ENCODE assay signal across 11 mouse cellular contexts in genomic region chr2:144052410-144053065, GRCm38 (mm10). TPM values are rescaled to one million over a fixed set of nuclear protein-coding genes. Genes with fewer than 3 reads are reported as not detected.
DNase-seq lines count a peak whose midpoint lies in the region; ATAC-seq and TF ChIP-seq lines count a peak whose summit lies in the region.
"Had no signal": no experiment of that assay in that cellular context is flagged by ENCODE, and none has a peak within 500 bp of the region (broad histone marks: within the 10 kb centered on the region; RNA-seq: fewer than 3 reads in every experiment).

No protein-coding gene starts in this region.

- no peak overlapping the region for H3K27ac ChIP-seq in limb, embryonic 14.5 days (replicated peaks; ENCODE audit: low read depth, low read length)
- H3K27ac ChIP-seq in limb, embryonic 10.5 days = no peak overlapping the region
- no peak overlapping the region for H3K27ac ChIP-seq in kidney, adult 2 months (ENCODE audit: insufficient read depth, low read depth, low read length)
- H3K27ac ChIP-seq: lung, embryonic 15.5 days had no signal

- 76% methylated on average over 8 of the region's 8 CpGs for WGBS in limb, embryonic 14.5 days
- 92% methylated on average over 8 of the region's 8 CpGs for WGBS in limb, embryonic 10.5 days
- 86% methylated on average over 8 of the region's 8 CpGs for WGBS in kidney, adult 2 months

- H3K4me2 ChIP-seq in limb, embryonic 14.5 days (replicated peaks; ENCODE audit: low read depth, low read length, severe bottlenecking) = no peak overlapping the region
- H3K4me2 ChIP-seq: lung, embryonic 15.5 days had no signal

- no peak overlapping the region for H3K4me3 ChIP-seq in limb, embryonic 14.5 days (replicated peaks; ENCODE audit: low read length)
- H3K4me3 ChIP-seq in limb, embryonic 10.5 days = no peak overlapping the region
- H3K4me3 ChIP-seq in kidney, adult 2 months (ENCODE audit: insufficient read depth, low read depth, low read length) = no peak overlapping the region
- H3K4me3 ChIP-seq: erythroblast, embryonic 14.5 days; lung, embryonic 15.5 days had no signal

- H3K36me3 ChIP-seq in limb, embryonic 14.5 days (ENCODE audit: control insufficient read depth, insufficient read depth, low read length) = no peaks in the 10 kb centered on the region
- no peaks in the 10 kb centered on the region for H3K36me3 ChIP-seq in limb, embryonic 10.5 days
- no peaks in the 10 kb centered on the region for H3K36me3 ChIP-seq in kidney, adult 2 months (ENCODE audit: control insufficient read depth, insufficient read depth, low read length)
- H3K36me3 ChIP-seq: lung, embryonic 15.5 days had no signal

- H3K9me3 ChIP-seq in limb, embryonic 14.5 days (ENCODE audit: control insufficient read depth, low read length) = no peaks in the 10 kb centered on the region
- no peaks in the 10 kb centered on the region for H3K9me3 ChIP-seq in limb, embryonic 10.5 days (replicated peaks)
- H3K9me3 ChIP-seq: lung, embryonic 15.5 days had no signal

- intact Hi-C loops in heart, postnatal 14 days (cut with DNase I) = no loop called here
- intact Hi-C loops in left cerebral cortex, postnatal 4 days (cut with DNase I) = no loop called here

- ATAC-seq in limb, embryonic 14.5 days (ENCODE audit: low FRiP score, low read depth) = no peak
- ATAC-seq: Patski had no signal

- no peak for TF ChIP-seq POLR2A in limb, embryonic 14.5 days (IDR thresholded peaks at IDR 0.05; ENCODE audit: borderline replicate concordance, extremely low read depth, insufficient read depth, insufficient read length)
- TF ChIP-seq POLR2A in kidney, adult 2 months (IDR thresholded peaks at IDR 0.05; ENCODE audit: low read depth, low read length) = no peak

- H3K9ac ChIP-seq in limb, embryonic 14.5 days (ENCODE audit: low read depth, low read length, severe bottlenecking) = no peak overlapping the region
- H3K9ac ChIP-seq: lung, embryonic 15.5 days had no signal

- no peaks in the 10 kb centered on the region for H3K27me3 ChIP-seq in limb, embryonic 14.5 days (ENCODE audit: control insufficient read depth, insufficient read depth, low read length)
- no peaks in the 10 kb centered on the region for H3K27me3 ChIP-seq in limb, embryonic 10.5 days (ENCODE audit: low read depth, poor library complexity, severe bottlenecking)
- no peaks in the 10 kb centered on the region for H3K27me3 ChIP-seq in kidney, adult 2 months (replicated peaks; ENCODE audit: control insufficient read depth, insufficient read depth, low read length)
- H3K27me3 ChIP-seq: lung, embryonic 15.5 days; Patski had no signal

- no peaks in the 10 kb centered on the region for H3K4me1 ChIP-seq in limb, embryonic 14.5 days (ENCODE audit: control insufficient read depth, insufficient read depth, low read length)
- no peaks in the 10 kb centered on the region for H3K4me1 ChIP-seq in limb, embryonic 10.5 days
- H3K4me1 ChIP-seq in kidney, adult 2 months (ENCODE audit: control insufficient read depth, insufficient read depth, low read length) = no peaks in the 10 kb centered on the region
- H3K4me1 ChIP-seq: lung, embryonic 15.5 days had no signal

- DNase-seq in limb, embryonic 14.5 days (ENCODE audit: low spot score) = peak; percentile 31
- DNase-seq in limb, embryonic 10.5 days (ENCODE audit: low spot score) = no peak
- peak; percentile 60 for DNase-seq in cerebellum, adult 9-11 months
- peak; percentile 45 to 66 for DNase-seq in heart, postnatal 14 days
- peak; percentile 88 for DNase-seq in left cerebral cortex, postnatal 4 days
- no peak for DNase-seq in thymus, postnatal 0 days (ENCODE audit: low spot score)
- no peak for DNase-seq in kidney, postnatal 36 days
- DNase-seq in kidney, adult 2 months = no peak

- TF ChIP-seq CTCF in kidney, adult 2 months (conservative IDR thresholded peaks at IDR 0.05; ENCODE audit: insufficient read depth, insufficient read length, low read depth, low read length) = no peak

RNA-seq across cellular contexts. Expression of gene Banf2, which starts 19.7 kb away (rescaled TPM):
- not detected in 2 replicates for polyA plus RNA-seq in limb, embryonic 14.5 days (2012; rRNA removed)
- not detected in 2 replicates for polyA plus RNA-seq in limb, embryonic 14.5 days (2014; fragmentation: Nextera tagmentation; extraction: Ambion mirVana)
- not detected in 2 replicates for polyA plus RNA-seq in limb, embryonic 10.5 days (2016; fragmentation: Nextera tagmentation; extraction: Ambion mirVana)
- total RNA-seq in heart, postnatal 14 days (2021) = not detected
- not detected for total RNA-seq in left cerebral cortex, postnatal 4 days (2021)
- polyA plus RNA-seq in thymus, postnatal 0 days (2015; fragmentation: Nextera tagmentation; extraction: Ambion mirVana) = not detected in 2 replicates
- polyA plus RNA-seq in kidney, adult 2 months (2012; rRNA removed) = not detected in 2 replicates
- polyA plus RNA-seq: erythroblast, embryonic 14.5 days; lung, embryonic 15.5 days; Patski had no signal

RNA-seq across cellular contexts. Expression of gene Rrbp1, which starts 41.5 kb away (rescaled TPM):
- 194 and 325 TPM in 2 replicates for polyA plus RNA-seq in limb, embryonic 14.5 days (2012; rRNA removed)
- 185 and 200 TPM in 2 replicates for polyA plus RNA-seq in limb, embryonic 14.5 days (2014; fragmentation: Nextera tagmentation; extraction: Ambion mirVana)
- polyA plus RNA-seq in limb, embryonic 10.5 days (2016; fragmentation: Nextera tagmentation; extraction: Ambion mirVana) = 52.7 and 63.9 TPM in 2 replicates
- 100 to 1,000 TPM; 117 to 125 TPM for total RNA-seq in heart, postnatal 14 days (2021)
- total RNA-seq in left cerebral cortex, postnatal 4 days (2021) = 10 to 100 TPM; 82.5 to 83.9 TPM
- polyA plus RNA-seq in thymus, postnatal 0 days (2015; fragmentation: Nextera tagmentation; extraction: Ambion mirVana) = 26.3 and 34.4 TPM in 2 replicates
- 61.7 and 69.2 TPM in 2 replicates for polyA plus RNA-seq in kidney, adult 2 months (2012; rRNA removed)

Comparison
In these comparisons a context has a peak if more than half of its experiments do, and no peak if none do; other contexts are left out.
1. DNase-seq: peak in limb, embryonic 14.5 days (single experiment), cerebellum, adult 9-11 months (single experiment), heart, postnatal 14 days (2 of 2) and left cerebral cortex, postnatal 4 days (single experiment); none in limb, embryonic 10.5 days (single experiment), thymus, postnatal 0 days (single experiment), kidney, postnatal 36 days (0 of 2) and kidney, adult 2 months (single experiment).